Mouse (Mus musculus) megakaryocyte, embryonic 14.5 days (primary cell): ENCODE results near the gene Gm20481. TPM values are rescaled to one million over a fixed set of nuclear protein-coding genes. Genes with fewer than 3 reads are reported as not detected.
"Not testable (repeated sequence)": the region's sequence is repeated elsewhere in the genome, so short reads cannot be mapped to it uniquely, and the experiment has no call there.

Source experiments
- H3K27me3 ChIP-seq: replicated peaks from 2 replicates; pipeline ENCODE3; 2012; ENCODE audit warnings: inconsistent platforms
- H3K36me3 ChIP-seq: replicated peaks from 2 replicates; pipeline ENCODE3; 2012; ENCODE audit warnings: low read length, inconsistent platforms, mixed read lengths
- H3K4me1 ChIP-seq: 2 replicates; pipeline ENCODE4 v1.6.1; 2012; ENCODE audit warnings: inconsistent platforms
- H3K4me3 ChIP-seq: replicated peaks from 2 replicates; pipeline ENCODE3; 2012; ENCODE audit warnings: moderate library complexity, mild to moderate bottlenecking, inconsistent platforms
- H3K9me3 ChIP-seq: 2 replicates; pipeline ENCODE4 v1.6.1; 2012; ENCODE audit warnings: inconsistent platforms
- FLI1 ChIP-seq: IDR thresholded peaks from 2 replicates; pipeline ENCODE4 v1.6.1; 2012; ENCODE audit warnings: low read length, inconsistent platforms, mixed read lengths
- GATA1 ChIP-seq: IDR thresholded peaks from 3 replicates; pipeline ENCODE4 v1.6.1; 2012; ENCODE audit warnings: mixed read lengths, low read length, inconsistent platforms, borderline replicate concordance
- polyA plus RNA-seq: library from polyadenylated mRNA; stranded (reverse); fragments of >175 nt; gene quantifications from 2 replicates; pipeline ENCODE4 v1.2.3, GENCODE M21; 2012; ENCODE audit warnings: low replicate concordance; ENCODE audit not compliant: insufficient read depth

Gm20481 gene
- polyA plus RNA-seq, 1 experiment, result not detected

DNA sequence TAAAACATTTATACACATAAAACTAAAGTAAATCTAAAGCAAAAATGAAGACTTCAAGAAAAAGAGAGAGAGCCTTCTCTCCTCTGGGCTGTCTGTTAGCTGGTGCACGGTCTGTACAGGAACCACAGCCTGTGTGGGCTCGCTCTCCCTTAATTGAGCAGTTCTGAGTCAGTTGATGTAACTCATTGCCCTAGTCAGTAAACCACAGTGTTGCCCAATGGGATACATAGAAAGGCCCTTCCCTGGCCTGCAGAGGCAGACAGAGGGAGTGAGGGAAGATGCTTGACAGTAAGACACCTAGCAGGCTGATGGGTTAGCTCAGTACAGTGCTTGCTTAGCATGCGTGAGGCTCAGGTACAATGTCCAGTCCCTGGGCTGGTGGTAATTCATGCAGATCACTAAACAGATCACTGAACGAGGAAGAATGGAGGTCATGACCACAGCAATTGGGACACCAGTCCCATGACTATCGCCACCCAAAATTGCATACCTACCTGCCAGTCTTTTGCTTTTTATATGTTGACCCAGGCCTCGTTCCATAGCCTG, 31.7 kb upstream of the Gm20481 start:
- Histone ChIP-seq H3K9me3 (no peaks in the 10 kb centered on the region), H3K36me3 (peaks cover 41% of the 10 kb centered on the region), H3K4me3 (peak overlapping the region; percentile 56), H3K27me3 (no peaks in the 10 kb centered on the region), H3K4me1 (peaks cover 43% of the 10 kb centered on the region)
- no peak for TF ChIP-seq GATA1
- TF ChIP-seq FLI1, result no peak

DNA sequence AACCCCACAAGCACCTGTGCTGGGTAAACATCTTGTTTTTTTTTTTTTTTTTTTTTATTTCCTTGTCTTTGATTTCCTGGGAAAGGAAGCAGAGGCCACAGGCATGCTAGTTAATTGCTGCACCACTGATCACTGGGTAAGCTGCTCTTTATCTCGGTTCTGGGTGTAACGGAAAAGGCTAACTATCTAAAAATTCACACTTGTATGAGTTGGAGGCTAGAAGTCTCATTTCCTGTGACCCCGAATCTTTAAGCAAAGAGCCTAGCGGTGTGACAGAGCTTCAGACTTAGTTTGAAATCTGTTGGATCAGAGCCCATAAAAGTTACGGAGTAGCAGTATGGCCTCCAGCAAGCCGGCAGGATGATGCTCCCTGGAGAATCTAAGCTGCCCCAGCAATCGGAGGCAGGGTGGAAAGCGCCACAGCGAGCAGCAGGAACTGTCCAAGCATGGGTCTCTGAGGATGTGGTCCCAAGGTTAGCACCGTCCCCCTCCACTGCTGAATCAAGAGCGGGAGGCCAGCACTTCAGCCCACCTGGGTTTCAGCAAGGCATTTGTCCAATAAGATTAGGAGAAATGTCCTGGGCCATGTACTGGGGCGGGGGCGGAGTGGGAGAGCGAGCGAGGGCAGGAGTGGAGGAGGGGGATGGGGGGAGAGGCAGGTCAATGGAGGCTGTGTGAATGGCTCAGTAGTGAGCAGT, 28.2 kb upstream of the Gm20481 start:
- Histone ChIP-seq H3K9me3 (no peaks in the 10 kb centered on the region), H3K4me1 (peaks cover 31% of the 10 kb centered on the region), H3K27me3 (peaks cover 3% of the 10 kb centered on the region), H3K4me3 (peak overlapping the region; percentile 77), H3K36me3 (peaks cover 6% of the 10 kb centered on the region)
- TF ChIP-seq GATA1 (no peak), FLI1 (no peak)

DNA sequence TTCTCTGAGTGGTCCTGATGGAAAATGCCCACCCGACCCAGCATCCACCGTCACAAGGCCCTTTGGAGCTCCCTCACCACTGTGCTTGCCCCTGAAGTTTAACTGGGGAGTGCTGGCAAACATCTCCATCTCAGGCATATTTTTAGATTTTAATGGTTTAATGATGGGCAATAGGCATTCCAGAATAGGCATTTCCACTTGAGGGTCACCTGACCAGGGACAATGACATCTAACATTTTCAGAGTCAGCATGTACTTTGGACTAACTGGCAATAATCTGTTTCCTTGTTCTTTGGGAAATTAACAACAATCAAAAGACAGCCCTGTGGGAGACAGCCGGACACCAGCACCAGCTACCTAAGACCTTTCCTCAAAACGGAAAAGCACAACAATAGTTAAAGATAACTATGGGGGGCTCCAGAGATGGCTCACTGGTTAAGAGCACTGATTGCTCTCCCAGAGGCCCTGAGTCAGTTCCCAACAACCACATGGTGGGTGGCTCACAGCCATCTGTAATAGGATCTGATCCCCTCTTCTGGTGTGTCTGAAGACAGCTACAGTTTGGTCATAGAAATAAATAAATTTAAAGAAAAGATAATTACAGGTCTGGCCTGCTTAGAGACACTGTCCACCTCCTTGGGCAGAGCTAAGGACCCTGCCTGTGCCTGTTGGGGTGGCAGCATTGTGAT, 26.4 kb upstream of the Gm20481 start:
- H3K27me3 ChIP-seq, result peaks cover 3% of the 10 kb centered on the region
- no peak overlapping the region for H3K4me3 ChIP-seq
- H3K4me1 ChIP-seq, result peaks cover 27% of the 10 kb centered on the region
- H3K36me3 ChIP-seq, result no peaks in the 10 kb centered on the region
- H3K9me3 ChIP-seq, result no peaks in the 10 kb centered on the region
- TF ChIP-seq GATA1, result no peak
- no peak for TF ChIP-seq FLI1

DNA sequence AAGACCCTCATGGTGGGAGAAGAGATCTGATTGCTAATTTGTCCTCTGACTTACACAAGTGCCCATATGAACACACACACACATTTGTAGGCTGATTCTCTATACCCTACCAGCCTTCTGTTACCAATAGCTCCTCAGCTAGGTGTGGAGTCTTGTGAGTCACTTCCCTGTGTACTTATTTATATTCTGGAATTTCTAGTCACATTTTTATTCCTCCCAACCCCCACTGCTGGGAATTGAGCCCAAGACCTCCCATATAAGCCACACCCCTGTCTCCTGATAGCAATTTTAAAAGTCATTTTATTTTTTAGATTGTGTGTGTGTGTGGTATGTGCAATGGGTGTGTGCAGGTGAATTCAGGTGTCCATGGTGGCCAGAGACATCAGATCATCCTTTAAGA, 25.4 kb upstream of the Gm20481 start:
- no peaks in the 10 kb centered on the region for H3K36me3 ChIP-seq
- peaks cover 3% of the 10 kb centered on the region for H3K27me3 ChIP-seq
- no peaks in the 10 kb centered on the region for H3K9me3 ChIP-seq
- TF ChIP-seq GATA1 (no peak), FLI1 (no peak)
- no peak overlapping the region for H3K4me3 ChIP-seq
- peaks cover 21% of the 10 kb centered on the region for H3K4me1 ChIP-seq

DNA sequence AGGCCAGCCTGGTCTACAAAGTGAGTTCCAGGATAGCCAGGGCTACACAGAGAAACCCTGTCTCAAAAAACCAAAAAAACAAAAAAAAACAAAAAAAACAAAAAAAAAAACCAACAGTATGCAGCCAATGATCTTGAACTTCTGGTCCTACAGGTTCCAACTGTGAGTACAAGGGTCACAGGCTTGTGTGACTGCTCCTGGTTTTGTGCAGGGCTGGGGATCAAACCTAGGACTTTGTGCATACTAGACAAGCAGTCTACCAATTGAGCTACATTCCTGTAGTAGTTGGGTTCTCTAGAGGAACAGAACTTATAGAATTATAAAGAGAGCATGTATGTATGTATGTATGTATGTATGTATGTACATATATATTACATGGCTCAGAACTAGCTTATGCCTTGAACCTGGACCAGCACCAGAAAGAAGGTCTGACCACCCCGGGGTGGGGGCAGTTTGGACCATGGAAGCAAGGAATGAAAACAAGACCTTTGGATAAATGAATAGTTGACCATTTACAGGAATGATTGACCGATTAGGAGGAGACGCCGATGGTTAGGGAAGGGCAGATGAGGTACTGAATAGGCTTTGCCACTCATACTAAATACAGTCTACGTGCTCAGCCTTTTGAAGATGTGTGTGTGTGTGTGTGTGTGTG, 23.1 kb upstream of the Gm20481 start:
- Histone ChIP-seq H3K4me1 (peaks cover 18% of the 10 kb centered on the region), H3K9me3 (no peaks in the 10 kb centered on the region), H3K27me3 (peaks cover 3% of the 10 kb centered on the region), H3K4me3 (no peak overlapping the region), H3K36me3 (peaks cover 15% of the 10 kb centered on the region)
- no peak for TF ChIP-seq FLI1
- no peak for TF ChIP-seq GATA1

DNA sequence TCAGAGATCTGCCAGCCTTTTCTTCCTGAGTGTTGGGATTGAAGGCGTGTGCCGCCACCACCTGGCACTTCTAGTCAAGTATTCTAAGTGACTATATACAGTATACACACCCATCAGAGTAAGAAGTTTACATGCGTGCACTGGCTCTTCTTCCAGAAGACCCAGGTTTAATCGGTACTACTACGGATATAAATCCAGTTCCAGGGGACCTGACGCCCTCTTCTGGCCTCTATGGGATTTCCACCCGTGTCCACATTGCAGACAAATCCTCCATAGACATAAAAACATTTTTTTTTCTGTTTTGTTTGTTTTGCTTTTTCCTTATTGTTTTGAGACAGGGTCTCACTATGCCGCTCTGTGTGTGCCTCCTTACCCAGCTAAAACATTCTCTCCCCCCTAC, 22.1 kb upstream of the Gm20481 start:
- Histone ChIP-seq H3K36me3 (peaks cover 15% of the 10 kb centered on the region), H3K4me3 (no peak overlapping the region), H3K4me1 (peaks cover 19% of the 10 kb centered on the region), H3K9me3 (no peaks in the 10 kb centered on the region), H3K27me3 (peaks cover 3% of the 10 kb centered on the region)
- TF ChIP-seq GATA1 (no peak), FLI1 (no peak)

DNA sequence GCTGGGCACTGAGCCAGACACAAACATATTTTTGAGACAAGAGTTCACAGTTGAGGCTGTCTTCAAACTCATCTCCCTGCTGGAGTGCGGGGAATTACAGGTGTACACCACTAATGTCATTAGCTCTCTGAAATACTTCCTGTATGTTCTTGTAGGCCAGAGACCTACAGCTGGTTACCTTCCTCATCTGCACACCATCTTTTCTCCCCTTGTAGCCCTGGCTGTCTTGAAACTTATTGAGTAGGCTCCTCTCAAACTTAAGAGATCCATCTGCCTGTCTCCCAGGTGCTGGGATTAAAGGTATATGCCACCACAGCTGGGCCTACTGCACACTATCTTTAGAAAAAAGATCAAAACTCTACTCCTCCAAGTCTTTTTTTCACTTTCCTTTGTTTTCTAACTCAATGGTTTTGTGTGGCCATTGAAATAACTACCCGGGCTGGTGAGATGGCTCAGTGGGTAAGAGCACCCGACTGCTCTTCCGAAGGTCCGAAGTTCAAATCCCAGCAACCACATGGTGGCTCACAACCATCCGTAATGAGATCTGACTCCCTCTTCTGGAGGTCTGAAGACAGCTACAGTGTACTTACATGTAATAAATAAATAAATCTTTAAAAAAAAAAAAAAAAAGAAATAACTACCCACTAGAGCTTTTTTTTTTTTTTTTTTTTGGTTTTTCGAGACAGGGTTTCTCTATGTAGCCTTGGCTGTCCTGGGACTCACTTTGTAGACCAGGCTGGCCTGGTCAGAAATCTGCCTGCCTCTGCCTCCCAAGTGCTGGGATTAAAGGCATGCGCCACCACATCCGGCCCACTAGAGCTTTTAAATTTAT, 20.8 kb upstream of the Gm20481 start:
- H3K36me3 ChIP-seq, result peaks cover 15% of the 10 kb centered on the region
- not testable (repeated sequence) for H3K4me3 ChIP-seq, H3K27me3 ChIP-seq, H3K9me3 ChIP-seq
- H3K4me1 ChIP-seq, result peaks cover 19% of the 10 kb centered on the region

DNA sequence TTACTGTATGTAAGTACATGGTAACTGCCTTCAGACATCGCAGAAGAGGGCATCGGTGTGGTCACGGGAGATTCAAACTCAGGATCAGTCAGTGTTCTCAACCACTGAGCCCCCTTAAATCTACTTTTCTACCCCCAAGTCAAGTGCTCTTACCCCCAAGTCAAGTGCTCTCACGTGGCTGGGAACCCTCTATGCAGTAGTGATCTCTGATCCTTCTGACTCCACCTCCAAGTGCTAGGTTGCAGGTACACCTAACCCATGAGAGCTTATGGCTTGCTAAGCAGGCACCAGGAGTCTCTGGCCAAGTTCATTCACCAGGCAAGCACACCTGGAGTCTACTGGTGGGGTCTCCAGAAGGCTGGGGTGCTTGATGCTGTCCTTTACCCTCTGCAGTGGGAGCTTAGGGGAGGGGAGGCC, 20.2 kb upstream of the Gm20481 start:
- H3K4me3 ChIP-seq, result no peak overlapping the region

DNA sequence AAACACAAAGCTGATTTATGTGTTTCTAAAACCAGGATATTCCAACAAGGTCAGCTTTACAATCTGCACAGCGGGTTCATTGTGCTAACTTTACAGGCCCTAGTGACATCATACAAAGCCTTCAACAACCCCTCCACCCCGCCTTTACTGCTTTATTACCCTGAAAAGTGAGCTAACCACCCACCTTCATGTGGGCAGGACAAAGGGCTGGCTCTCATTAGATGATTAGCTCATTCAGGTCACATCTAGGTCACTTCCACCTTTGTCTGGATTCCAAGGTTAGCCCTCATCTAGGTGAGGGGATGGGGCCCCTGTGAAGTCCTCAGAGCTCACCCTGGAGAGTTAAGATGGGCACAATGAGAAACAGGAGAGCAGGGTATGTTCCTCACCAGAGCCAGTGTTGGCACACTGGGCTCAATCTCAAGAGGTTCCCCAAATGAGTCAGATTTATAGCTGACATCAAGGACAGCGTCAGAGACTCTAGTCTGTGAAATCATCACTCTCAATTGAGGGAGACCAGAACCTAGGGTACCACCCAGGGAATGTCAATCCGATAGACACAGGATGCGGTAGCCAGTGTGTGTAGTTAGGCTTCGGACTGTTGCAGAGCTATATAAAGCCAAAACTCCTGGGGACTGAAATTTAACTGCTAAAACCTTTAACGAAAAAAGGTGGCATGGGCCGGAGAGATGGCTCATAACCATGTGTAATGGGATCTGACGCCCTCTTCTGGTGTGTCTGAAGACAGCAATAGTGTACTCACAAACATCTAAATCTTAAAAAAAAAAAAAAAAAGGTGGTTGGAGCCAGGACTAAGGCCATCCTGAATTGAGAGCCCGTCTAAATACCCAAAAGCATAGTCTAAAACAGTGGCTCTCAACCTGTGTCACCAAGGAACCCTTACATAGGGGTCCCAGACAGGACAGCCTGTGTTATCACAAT, 18.9 kb upstream of the Gm20481 start:
- Histone ChIP-seq H3K4me3 (peak overlapping the region; percentile 97), H3K27me3 (no peaks in the 10 kb centered on the region), H3K4me1 (peaks cover 19% of the 10 kb centered on the region), H3K9me3 (no peaks in the 10 kb centered on the region), H3K36me3 (peaks cover 15% of the 10 kb centered on the region)
- TF ChIP-seq FLI1, result no peak
- no peak for TF ChIP-seq GATA1

More for the DNA sequence above, 20.2 kb upstream of the Gm20481 start:
- peaks cover 19% of the 10 kb centered on the region for H3K4me1 ChIP-seq
- no peak for TF ChIP-seq FLI1
- TF ChIP-seq GATA1, result no peak
- no peaks in the 10 kb centered on the region for H3K9me3 ChIP-seq
- H3K27me3 ChIP-seq, result peaks cover 3% of the 10 kb centered on the region
- peaks cover 15% of the 10 kb centered on the region for H3K36me3 ChIP-seq
